Mouse (Mus musculus) spleen, adult 2 months (tissue): Measurements from ENCODE around the gene Kit. TPM values are rescaled to one million over a fixed set of nuclear protein-coding genes. Genes with fewer than 3 reads are reported as not detected.

ENCODE experiments used
- DNase-seq, 2 experiments: peaks; one replicate each; pipeline versions ENCODE4 v3.0.0 to v3.0.0-alpha.2; 2012 to 2021; ENCODE audit warnings: low spot score in 2 of 2, low read depth in 1 of 2
- H3K27ac ChIP-seq: fragments of 200-500 bp; 2 replicates; pipeline ENCODE4 v1.5.1; 2012; ENCODE audit warnings: low read length, inconsistent platforms; ENCODE audit not compliant: insufficient read depth
- H3K27me3 ChIP-seq: fragments of 200-500 bp; 2 replicates; pipeline ENCODE4 v1.6.1; 2012; ENCODE audit warnings: mild to moderate bottlenecking, moderate library complexity, low read length, inconsistent platforms; ENCODE audit not compliant: control insufficient read depth, insufficient read depth
- H3K36me3 ChIP-seq: fragments of 200-500 bp; 2 replicates; pipeline ENCODE4 v1.6.1; 2012; ENCODE audit warnings: mild to moderate bottlenecking, low read length, inconsistent platforms; ENCODE audit not compliant: control insufficient read depth, insufficient read depth
- H3K4me1 ChIP-seq: fragments of 200-500 bp; 2 replicates; pipeline ENCODE4 v1.6.1; 2011; ENCODE audit warnings: inconsistent platforms; ENCODE audit not compliant: control insufficient read depth, insufficient read depth, insufficient read length
- H3K4me3 ChIP-seq: fragments of 200-500 bp; 2 replicates; pipeline ENCODE4 v1.5.1; 2011; ENCODE audit warnings: mild to moderate bottlenecking, inconsistent platforms; ENCODE audit not compliant: insufficient read depth, insufficient read length; ENCODE audit errors: extremely low read depth
- CTCF ChIP-seq: fragments of 200-500 bp; IDR thresholded peaks from 2 replicates; pipeline ENCODE4 v1.5.1; 2011; ENCODE audit warnings: mild to moderate bottlenecking, inconsistent platforms; ENCODE audit not compliant: insufficient read depth, insufficient read length, insufficient replicate concordance; ENCODE audit errors: extremely low read depth
- POLR2A ChIP-seq: fragments of 200-500 bp; IDR thresholded peaks from 2 replicates; pipeline ENCODE4 v1.6.1; 2011; ENCODE audit warnings: low read depth, low read length, inconsistent platforms
- WGBS: fragments of 180-500 bp; shearing (Covaris S2); methylation state at CpG from one replicate; pipeline ENCODE4 v1.1.7; 2018; 5-methylcytosine and 5-hydroxymethylcytosine counted together
- polyA plus RNA-seq: library from polyadenylated mRNA; depleted of rRNA; stranded (reverse); fragments of >200 nt; gene quantifications from 2 replicates; pipeline ENCODE4 v1.2.3, GENCODE M21; 2012

Kit gene
- polyA plus RNA-seq, 1 experiment = 13.3 TPM

- WGBS = 46% methylated on average over 9 of the region's 9 CpGs
- no peaks in the 10 kb centered on the region for H3K36me3 ChIP-seq
- no peak overlapping the region for H3K27ac ChIP-seq
- DNase-seq = no peak
- H3K4me1 ChIP-seq = no peaks in the 10 kb centered on the region; the same call in 1 of the 2 replicates
- TF ChIP-seq CTCF = no peak
- no peak for TF ChIP-seq POLR2A
- no peak overlapping the region for H3K4me3 ChIP-seq
- H3K27me3 ChIP-seq = no peaks in the 10 kb centered on the region
Measured at GRCm38 (mm10) chr5:75604238-75604637, 29.5 kb downstream of the Kit start.

GRCm38 (mm10) chr5:75606898-75607297 is 32.2 kb downstream of the Kit start:
- DNase-seq = no peak
- H3K4me3 ChIP-seq = no peak overlapping the region
- H3K27ac ChIP-seq = no peak overlapping the region
- no peaks in the 10 kb centered on the region; the same call in 1 of the 2 replicates for H3K4me1 ChIP-seq
- no peaks in the 10 kb centered on the region for H3K27me3 ChIP-seq
- TF ChIP-seq POLR2A (no peak), CTCF (no peak)
- WGBS = 89% methylated on average over 14 of the region's 14 CpGs
- no peaks in the 10 kb centered on the region for H3K36me3 ChIP-seq

- no peak for DNase-seq
- Histone ChIP-seq H3K27ac (no peak overlapping the region), H3K4me3 (no peak overlapping the region), H3K4me1 (no peaks in the 10 kb centered on the region; the same call in 1 of the 2 replicates), H3K36me3 (no peaks in the 10 kb centered on the region), H3K27me3 (no peaks in the 10 kb centered on the region)
- TF ChIP-seq CTCF = no peak
- WGBS = 81% methylated on average over 12 of the region's 12 CpGs
Measured at GRCm38 (mm10) chr5:75607971-75608370, 33.3 kb downstream of the Kit start.

- no peak for DNase-seq
- WGBS = 91% methylated on average over 1 of the region's 1 CpGs
- TF ChIP-seq CTCF (no peak), POLR2A (no peak)
- Histone ChIP-seq H3K4me1 (no peaks in the 10 kb centered on the region), H3K27me3 (no peaks in the 10 kb centered on the region), H3K4me3 (no peak overlapping the region), H3K36me3 (no peaks in the 10 kb centered on the region), H3K27ac (no peak overlapping the region)
Measured at GRCm38 (mm10) chr5:75612380-75612779, 37.7 kb downstream of the Kit start.

- Histone ChIP-seq H3K4me3 (no peak overlapping the region), H3K4me1 (no peaks in the 10 kb centered on the region), H3K36me3 (no peaks in the 10 kb centered on the region), H3K27me3 (no peaks in the 10 kb centered on the region), H3K27ac (no peak overlapping the region)
- TF ChIP-seq CTCF = no peak
- TF ChIP-seq POLR2A = no peak
- no peak for DNase-seq
- 97% methylated on average over 4 of the region's 4 CpGs for WGBS
Measured at GRCm38 (mm10) chr5:75612926-75613325, 38.2 kb downstream of the Kit start.

GRCm38 (mm10) chr5:75615000-75615571 is 40.4 kb downstream of the Kit start:
- no peaks in the 10 kb centered on the region for H3K27me3 ChIP-seq
- 93% methylated on average over 11 of the region's 11 CpGs for WGBS
- no peaks in the 10 kb centered on the region for H3K36me3 ChIP-seq
- no peak overlapping the region for H3K27ac ChIP-seq
- no peak for DNase-seq
- TF ChIP-seq POLR2A (no peak), CTCF (no peak)
- H3K4me3 ChIP-seq = no peak overlapping the region
- H3K4me1 ChIP-seq = no peaks in the 10 kb centered on the region

GRCm38 (mm10) chr5:75615624-75616023 is 40.9 kb downstream of the Kit start:
- no peaks in the 10 kb centered on the region for H3K27me3 ChIP-seq
- 85% methylated on average over 8 of the region's 8 CpGs for WGBS
- no peaks in the 10 kb centered on the region for H3K36me3 ChIP-seq
- no peaks in the 10 kb centered on the region for H3K4me1 ChIP-seq
- no peak overlapping the region for H3K27ac ChIP-seq
- TF ChIP-seq POLR2A (no peak), CTCF (no peak)
- H3K4me3 ChIP-seq = no peak overlapping the region
- no peak for DNase-seq
